Mouse (Mus musculus) intestine, embryonic 16.5 days (tissue): ENCODE results near the gene Pex16. TPM values are rescaled to one million over a fixed set of nuclear protein-coding genes. Genes with fewer than 3 reads are reported as not detected.

ENCODE experiments used
- ATAC-seq: fragments of 200-750 bp; cut with Nextera tagmentation; 2 replicates; pipeline ENCODE4 v1.8.0; 2017; ENCODE audit warnings: moderate TSS enrichment, moderate library complexity
- H3K27ac ChIP-seq: fragments of 300-500 bp; sonication (generic); 2 replicates; pipeline ENCODE4 v1.5.1; 2014; ENCODE audit warnings: mild to moderate bottlenecking, low read length
- H3K27me3 ChIP-seq: fragments of 300-500 bp; sonication (generic); replicated peaks from 2 replicates; pipeline ENCODE4 v1.6.1; 2014; ENCODE audit warnings: low read length, control low read depth, mixed read lengths; ENCODE audit not compliant: control insufficient read depth, insufficient read depth
- H3K36me3 ChIP-seq: fragments of 300-500 bp; sonication (generic); 2 replicates; pipeline ENCODE4 v1.6.1; 2014; ENCODE audit warnings: low read length, control low read depth; ENCODE audit not compliant: control insufficient read depth, insufficient read depth
- H3K4me1 ChIP-seq: fragments of 300-500 bp; sonication (generic); 2 replicates; pipeline ENCODE4 v1.6.1; 2014; ENCODE audit warnings: low read length, control low read depth, mixed read lengths; ENCODE audit not compliant: control insufficient read depth, insufficient read depth
- H3K4me2 ChIP-seq: fragments of 300-500 bp; sonication (generic); 2 replicates; pipeline ENCODE4 v1.6.1; 2014; ENCODE audit warnings: low read depth, low read length, control low read depth
- H3K4me3 ChIP-seq: fragments of 300-500 bp; sonication (generic); 2 replicates; pipeline ENCODE4 v1.5.1; 2014; ENCODE audit warnings: mild to moderate bottlenecking, low read length
- H3K9ac ChIP-seq: fragments of 300-500 bp; sonication (generic); 2 replicates; pipeline ENCODE4 v1.6.1; 2014; ENCODE audit warnings: low read depth, low read length
- H3K9me3 ChIP-seq: fragments of 300-500 bp; sonication (generic); 2 replicates; pipeline ENCODE4 v1.6.1; 2016; ENCODE audit warnings: low read length, control low read depth; ENCODE audit not compliant: control insufficient read depth
- WGBS: fragments of 180-500 bp; shearing (Covaris S2); extraction: QIAGEN DNeasy Blood & Tissue Kit; methylation state at CpG from one replicate; pipeline ENCODE4 v1.1.7; 2014; 5-methylcytosine and 5-hydroxymethylcytosine counted together
- polyA plus RNA-seq: library from polyadenylated mRNA; unstranded; fragments of >200 nt; fragmentation: Nextera tagmentation; extraction: Ambion mirVana; gene quantifications from 2 replicates; pipeline ENCODE4 v1.2.1, GENCODE M21; 2015

Gene Pex16
- polyA plus RNA-seq, 1 experiment from 2014 or later: 66.2 TPM

- ATAC-seq: no peak
- 64% methylated on average over 4 of the region's 4 CpGs for whole genome bisulfite sequencing
Observed at GRCm38 (mm10) chr2:92402591-92403326, 28.3 kb downstream of the Pex16 start.

DNA sequence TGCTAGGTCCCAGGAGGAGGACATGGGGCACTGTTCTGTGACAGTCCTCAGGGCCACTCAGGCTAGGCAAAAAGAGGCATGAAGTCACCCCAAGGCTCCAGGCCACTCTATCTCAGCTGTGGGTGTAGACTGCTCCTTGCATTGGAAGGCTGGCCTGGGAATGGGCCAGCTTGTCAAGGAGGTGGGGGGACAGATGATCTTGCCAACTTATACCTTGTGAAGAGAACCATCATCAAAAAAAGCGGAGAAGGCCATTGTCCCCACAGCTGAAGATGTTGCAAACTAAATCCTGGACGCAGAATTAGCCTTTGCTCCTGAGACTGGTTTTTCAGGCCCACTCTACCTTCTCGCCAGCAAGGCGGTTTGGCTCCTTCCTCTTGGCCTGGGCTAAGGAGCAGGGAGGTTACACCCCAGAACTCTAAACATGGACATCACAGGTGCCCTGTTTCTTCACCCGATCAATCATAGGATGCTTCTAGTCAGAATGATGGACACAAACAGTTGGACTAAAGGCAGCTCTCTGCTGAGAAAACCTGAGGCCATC, 29.4 kb downstream of the Pex16 start:
- Histone ChIP-seq H3K4me1 (peaks cover 9% of the 10 kb centered on the region; the same call in 1 of the 2 replicates), H3K4me3 (no peak overlapping the region), H3K36me3 (peaks cover 3% of the 10 kb centered on the region; the same call in 1 of the 2 replicates), H3K27ac (no peak overlapping the region), H3K9me3 (no peaks in the 10 kb centered on the region), H3K4me2 (no peak overlapping the region), H3K9ac (no peak overlapping the region), H3K27me3 (peaks cover 6% of the 10 kb centered on the region; the same call in 1 of the 2 replicates)
- no peak for ATAC-seq
- WGBS: 91% methylated on average over 5 of the region's 5 CpGs

More at GRCm38 (mm10) chr2:92402591-92403326, 28.3 kb downstream of the Pex16 start:
- Histone ChIP-seq H3K4me2 (no peak overlapping the region), H3K9me3 (no peaks in the 10 kb centered on the region), H3K4me3 (no peak overlapping the region), H3K36me3 (peaks cover 3% of the 10 kb centered on the region; the same call in 1 of the 2 replicates), H3K27ac (no peak overlapping the region), H3K4me1 (peaks cover 9% of the 10 kb centered on the region; the same call in 1 of the 2 replicates), H3K27me3 (peaks cover 6% of the 10 kb centered on the region; the same call in 1 of the 2 replicates), H3K9ac (no peak overlapping the region)

- peaks cover 4% of the 10 kb centered on the region for H3K36me3 ChIP-seq
- ATAC-seq: no peak
- H3K9me3 ChIP-seq: no peaks in the 10 kb centered on the region
- no peak overlapping the region for H3K4me2 ChIP-seq
- H3K27ac ChIP-seq: no peak overlapping the region
- peaks cover 6% of the 10 kb centered on the region; the same call in 1 of the 2 replicates for H3K27me3 ChIP-seq
- H3K4me3 ChIP-seq: no peak overlapping the region
- WGBS: 85% methylated on average over 6 of the region's 6 CpGs
- H3K4me1 ChIP-seq: peaks cover 9% of the 10 kb centered on the region; the same call in 1 of the 2 replicates
- H3K9ac ChIP-seq: no peak overlapping the region
Observed at GRCm38 (mm10) chr2:92404737-92405136, 30.3 kb downstream of the Pex16 start.

DNA sequence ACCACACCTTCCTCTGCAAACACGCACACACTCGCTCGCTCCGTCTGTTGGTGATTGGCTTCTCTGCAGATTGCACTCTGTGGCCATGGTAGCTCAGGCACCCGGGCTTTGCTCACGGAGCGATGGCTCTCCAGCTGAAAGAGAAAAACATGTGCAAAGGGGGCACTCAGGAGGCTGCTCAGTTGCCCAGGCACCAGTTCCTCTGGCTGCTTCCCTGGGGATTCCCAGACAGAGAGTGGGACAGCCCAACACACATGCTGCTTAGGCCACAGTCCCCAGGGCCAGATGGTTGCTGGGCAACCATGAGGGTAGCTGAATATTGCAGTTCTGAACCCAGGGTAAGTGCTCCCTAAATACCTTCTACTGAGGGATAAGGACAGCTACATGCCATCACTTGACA, 31.2 kb downstream of the Pex16 start:
- 83% methylated on average over 7 of the region's 7 CpGs for WGBS
- no peaks in the 10 kb centered on the region for H3K9me3 ChIP-seq
- no peak for ATAC-seq
- no peak overlapping the region for H3K27ac ChIP-seq
- H3K9ac ChIP-seq: no peak overlapping the region
- H3K4me3 ChIP-seq: no peak overlapping the region
- peaks cover 7% of the 10 kb centered on the region; the same call in 1 of the 2 replicates for H3K4me1 ChIP-seq
- H3K27me3 ChIP-seq: peaks cover 3% of the 10 kb centered on the region; the same call in 1 of the 2 replicates
- no peak overlapping the region for H3K4me2 ChIP-seq
- H3K36me3 ChIP-seq: peaks cover 10% of the 10 kb centered on the region

DNA sequence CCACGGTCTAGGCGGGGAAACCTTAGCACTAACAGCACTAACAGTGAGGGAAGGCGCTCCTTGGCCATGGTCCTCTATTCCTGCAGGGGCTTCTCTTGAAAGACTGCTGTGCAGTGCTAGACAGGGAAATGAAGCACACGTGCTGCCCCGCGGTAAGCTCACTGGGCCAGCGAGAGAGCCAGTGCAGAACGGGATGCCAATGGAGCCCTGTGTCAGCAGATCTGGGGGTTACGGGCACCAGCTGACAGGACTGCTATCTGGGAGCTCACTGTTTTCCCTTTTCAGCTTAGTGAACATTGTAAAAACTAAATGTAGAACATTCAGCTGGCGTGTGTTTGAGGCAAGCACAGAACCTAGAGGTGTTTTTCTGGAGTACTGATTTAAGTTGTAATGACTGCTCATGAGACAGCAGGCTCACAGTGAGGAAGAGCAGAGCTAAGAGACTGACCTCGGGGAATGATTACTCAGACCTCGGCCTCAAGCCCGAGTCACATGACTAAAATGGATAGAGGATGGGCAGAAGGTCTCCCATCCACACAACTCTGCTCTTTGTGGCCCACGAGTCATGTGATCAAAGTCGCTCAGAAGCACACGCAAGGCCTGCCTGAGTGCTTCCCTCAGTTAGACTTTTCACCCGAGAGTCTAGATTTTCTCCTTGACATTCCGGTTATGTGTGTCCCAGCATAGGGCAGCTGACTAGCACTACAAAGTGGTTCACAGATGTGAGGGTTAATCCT, 34.0 kb downstream of the Pex16 start:
- Histone ChIP-seq H3K4me1 (no peaks in the 10 kb centered on the region), H3K4me2 (no peak overlapping the region), H3K36me3 (peaks cover 16% of the 10 kb centered on the region), H3K27me3 (no peaks in the 10 kb centered on the region), H3K4me3 (no peak overlapping the region), H3K9ac (no peak overlapping the region), H3K27ac (no peak overlapping the region), H3K9me3 (no peaks in the 10 kb centered on the region)
- WGBS: 88% methylated on average over 18 of the region's 18 CpGs
- no peak for ATAC-seq

GRCm38 (mm10) chr2:92411705-92412104, 37.2 kb downstream of the Pex16 start:
- 89% methylated on average over 10 of the region's 10 CpGs for WGBS
- H3K36me3 ChIP-seq: peaks cover 16% of the 10 kb centered on the region
- ATAC-seq: no peak

GRCm38 (mm10) chr2:92421723-92422387, 47.4 kb downstream of the Pex16 start:
- H3K9me3 ChIP-seq: no peaks in the 10 kb centered on the region
- 87% methylated on average over 7 of the region's 7 CpGs for WGBS
- peaks cover 16% of the 10 kb centered on the region for H3K4me1 ChIP-seq
- H3K4me3 ChIP-seq: no peak overlapping the region
- no peak overlapping the region for H3K9ac ChIP-seq
- no peak overlapping the region for H3K27ac ChIP-seq
- no peak for ATAC-seq
- H3K36me3 ChIP-seq: peaks cover 18% of the 10 kb centered on the region
- H3K27me3 ChIP-seq: no peaks in the 10 kb centered on the region
- no peak overlapping the region for H3K4me2 ChIP-seq

More at GRCm38 (mm10) chr2:92411705-92412104, 37.2 kb downstream of the Pex16 start:
- H3K27me3 ChIP-seq: no peaks in the 10 kb centered on the region
- H3K4me2 ChIP-seq: no peak overlapping the region
- H3K9ac ChIP-seq: no peak overlapping the region
- H3K4me3 ChIP-seq: no peak overlapping the region
- H3K27ac ChIP-seq: no peak overlapping the region
- no peaks in the 10 kb centered on the region for H3K4me1 ChIP-seq
- H3K9me3 ChIP-seq: no peaks in the 10 kb centered on the region

DNA sequence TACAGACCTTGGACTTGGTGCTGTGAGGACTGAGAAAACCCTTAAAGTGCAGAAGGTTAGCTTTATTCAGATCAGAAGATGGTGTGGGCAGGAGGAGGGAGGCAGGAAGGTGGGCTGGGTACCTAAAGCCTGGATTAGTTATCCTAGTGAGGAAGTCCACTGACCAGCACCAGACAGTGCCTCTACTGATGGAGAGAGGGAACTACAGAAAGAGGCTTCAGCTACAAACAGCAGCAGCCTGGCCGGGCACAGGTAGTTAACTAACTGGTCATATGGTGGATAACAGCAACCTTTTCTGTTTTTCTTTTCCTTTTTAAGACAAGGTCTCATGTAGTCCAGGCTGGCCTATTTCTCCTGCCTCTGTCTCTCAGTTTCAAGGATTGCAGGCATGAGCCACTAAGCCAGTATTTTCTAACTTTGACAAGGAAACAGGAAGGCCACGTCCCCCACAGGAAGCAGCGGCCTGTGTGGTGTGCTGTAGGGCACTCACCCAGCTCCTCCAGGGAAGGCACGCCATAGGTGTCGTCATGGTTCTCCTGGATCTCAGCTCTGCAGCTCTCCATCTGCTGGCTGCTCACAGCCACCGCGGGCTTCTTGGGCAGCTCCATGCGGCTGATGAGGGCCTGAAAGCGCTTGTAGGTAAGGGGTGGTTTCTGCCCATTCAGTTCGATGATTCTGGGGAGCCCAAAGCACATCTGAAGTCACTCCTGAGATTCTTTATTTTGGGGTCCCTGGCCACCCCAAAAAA, 48.1 kb downstream of the Pex16 start:
- no peak overlapping the region for H3K4me2 ChIP-seq
- 68% methylated on average over 10 of the region's 10 CpGs for WGBS
- peaks cover 20% of the 10 kb centered on the region for H3K4me1 ChIP-seq
- H3K27ac ChIP-seq: no peak overlapping the region
- no peaks in the 10 kb centered on the region for H3K9me3 ChIP-seq
- H3K36me3 ChIP-seq: peaks cover 18% of the 10 kb centered on the region
- no peaks in the 10 kb centered on the region for H3K27me3 ChIP-seq
- H3K9ac ChIP-seq: no peak overlapping the region
- no peak for ATAC-seq
- H3K4me3 ChIP-seq: no peak overlapping the region
